ENCODE assay signal across 7 mouse cellular contexts in genomic region chrX:93832337-93832884, GRCm38 (mm10). TPM values are rescaled to one million over a fixed set of nuclear protein-coding genes. Genes with fewer than 3 reads are reported as not detected.
A peak's percentile ranks its signal among the peaks of the same experiment; 100 is the strongest.
DNase-seq lines count a peak whose midpoint lies in the region; ATAC-seq lines count a peak whose summit lies in the region.

No protein-coding gene starts in this region.

- H3K4me3 ChIP-seq in lung, embryonic 16.5 days (ENCODE audit: low read length), result peak overlapping the region; percentile 61
- H3K4me3 ChIP-seq in forebrain, embryonic 10.5 days, result peak overlapping the region; percentile 65
- H3K4me3 ChIP-seq in limb, embryonic 12.5 days (replicated peaks), result peak overlapping the region; percentile 55
- H3K4me3 ChIP-seq in stomach, embryonic 14.5 days (ENCODE audit: low read depth, low read length), result peak overlapping the region; percentile 52

- peak; percentile 5; the same call in 1 of the 2 replicates for ATAC-seq in lung, embryonic 16.5 days (ENCODE audit: low read depth)
- ATAC-seq in limb, embryonic 12.5 days (ENCODE audit: insufficient number of reproducible peaks, insufficient read depth, low FRiP score, low TSS enrichment, low read depth), result 0 out of 2 replicates have a peak, but pooled peaks have one; percentile 13
- no peak; the same call in none of the 2 replicates for ATAC-seq in stomach, embryonic 14.5 days (ENCODE audit: insufficient number of reproducible peaks, insufficient read depth, low FRiP score, low read depth)
- ATAC-seq in CD4-positive, CD25-positive, alpha-beta regulatory T cell, adult 4 months, result no peak

- no peaks in the 10 kb centered on the region for H3K27me3 ChIP-seq in lung, embryonic 16.5 days (ENCODE audit: control insufficient read depth, insufficient read depth, low read depth, low read length)
- H3K27me3 ChIP-seq in forebrain, embryonic 10.5 days (ENCODE audit: poor library complexity, severe bottlenecking), result peaks cover 12% of the 10 kb centered on the region
- no peaks in the 10 kb centered on the region for H3K27me3 ChIP-seq in limb, embryonic 12.5 days
- H3K27me3 ChIP-seq in stomach, embryonic 14.5 days (ENCODE audit: control insufficient read depth, insufficient read depth, low read length), result no peaks in the 10 kb centered on the region

- DNase-seq in lung, postnatal 4 days, result no peak
- no peak for DNase-seq in forebrain, embryonic 10.5 days (ENCODE audit: extremely low spot score, low spot score)
- no peak for DNase-seq in thymus, postnatal 14 days

- H3K9ac ChIP-seq in lung, embryonic 16.5 days (ENCODE audit: low read length), result peak overlapping the region; percentile 62
- peak overlapping the region; percentile 72; the same call in 1 of the 2 replicates for H3K9ac ChIP-seq in limb, embryonic 12.5 days (replicated peaks)
- 0 out of 2 replicates have a peak overlapping the region, but pooled peaks have one; percentile 10 for H3K9ac ChIP-seq in stomach, embryonic 14.5 days (replicated peaks; ENCODE audit: low read depth, low read length)

- H3K9me3 ChIP-seq in lung, embryonic 16.5 days (ENCODE audit: control insufficient read depth, low read length), result no peaks in the 10 kb centered on the region
- no peaks in the 10 kb centered on the region; the same call in 1 of the 2 replicates for H3K9me3 ChIP-seq in forebrain, embryonic 10.5 days
- H3K9me3 ChIP-seq in limb, embryonic 12.5 days, result no peaks in the 10 kb centered on the region
- no peaks in the 10 kb centered on the region for H3K9me3 ChIP-seq in stomach, embryonic 14.5 days (ENCODE audit: control insufficient read depth, low read depth, low read length)

- H3K27ac ChIP-seq in lung, embryonic 16.5 days (ENCODE audit: low read length), result peak overlapping the region; percentile 72
- peak overlapping the region; percentile 92 for H3K27ac ChIP-seq in forebrain, embryonic 10.5 days
- peak overlapping the region; percentile 95 for H3K27ac ChIP-seq in limb, embryonic 12.5 days
- peak overlapping the region; percentile 58; the same call in 1 of the 2 replicates for H3K27ac ChIP-seq in stomach, embryonic 14.5 days (ENCODE audit: low read length)

- peaks cover 4% of the 10 kb centered on the region; the same call in 1 of the 2 replicates for H3K4me1 ChIP-seq in lung, embryonic 16.5 days (replicated peaks; ENCODE audit: control insufficient read depth, insufficient read depth, low read length)
- peaks cover 7% of the 10 kb centered on the region for H3K4me1 ChIP-seq in forebrain, embryonic 10.5 days
- no peaks in the 10 kb centered on the region; the same call in 1 of the 2 replicates for H3K4me1 ChIP-seq in limb, embryonic 12.5 days (replicated peaks)
- H3K4me1 ChIP-seq in stomach, embryonic 14.5 days (ENCODE audit: control insufficient read depth, insufficient read depth, low read length), result 0 out of 2 replicates have a peak, but pooled peaks cover 3% of the 10 kb centered on the region

- no peaks in the 10 kb centered on the region for H3K36me3 ChIP-seq in lung, embryonic 16.5 days (ENCODE audit: control insufficient read depth, insufficient read depth, low read length)
- no peaks in the 10 kb centered on the region for H3K36me3 ChIP-seq in forebrain, embryonic 10.5 days (replicated peaks)
- no peaks in the 10 kb centered on the region for H3K36me3 ChIP-seq in limb, embryonic 12.5 days
- H3K36me3 ChIP-seq in stomach, embryonic 14.5 days (ENCODE audit: control insufficient read depth, insufficient read depth, low read length), result no peaks in the 10 kb centered on the region

- 34% methylated on average over 14 of the region's 14 CpGs for WGBS in lung, embryonic 16.5 days
- 35% methylated on average over 14 of the region's 14 CpGs for WGBS in forebrain, embryonic 10.5 days
- WGBS in limb, embryonic 12.5 days, result 36% methylated on average over 14 of the region's 14 CpGs
- WGBS in stomach, embryonic 14.5 days, result 42% methylated on average over 10 of the region's 14 CpGs

- peak overlapping the region; percentile 47 for H3K4me2 ChIP-seq in lung, embryonic 16.5 days (ENCODE audit: low read depth, low read length)
- H3K4me2 ChIP-seq in limb, embryonic 12.5 days, result peak overlapping the region; percentile 54
- peak overlapping the region; percentile 37 for H3K4me2 ChIP-seq in stomach, embryonic 14.5 days (replicated peaks; ENCODE audit: low read depth, low read length)

RNA-seq across cellular contexts. Expression of gene Pdk3, which starts 0.4 kb away (rescaled TPM):
- polyA plus RNA-seq in lung, embryonic 16.5 days (2015; fragmentation: Nextera tagmentation; extraction: Ambion mirVana), result 62.7 and 63.9 TPM in 2 replicates
- 71.8 and 76.4 TPM in 2 replicates for polyA plus RNA-seq in forebrain, embryonic 10.5 days (2016; fragmentation: Nextera tagmentation; extraction: Ambion mirVana)
- 73.0 and 77.2 TPM in 2 replicates for polyA plus RNA-seq in limb, embryonic 12.5 days (2016; fragmentation: Nextera tagmentation; extraction: Ambion mirVana)
- 52.6 and 57.4 TPM in 2 replicates for polyA plus RNA-seq in stomach, embryonic 14.5 days (2014; fragmentation: Nextera tagmentation; extraction: Ambion mirVana)
- 10 to 100 TPM; 15.6 to 18.3 TPM for polyA plus RNA-seq in CD4-positive, CD25-positive, alpha-beta regulatory T cell, adult 4 months (2017; shearing (Covaris generic))

Comparison
In these comparisons a context has a peak if more than half of its experiments do, and no peak if none do; other contexts are left out.
1. ATAC-seq: peak in lung, embryonic 16.5 days (single experiment) and limb, embryonic 12.5 days (single experiment); none in stomach, embryonic 14.5 days (single experiment) and CD4-positive, CD25-positive, alpha-beta regulatory T cell, adult 4 months (single experiment).
2. H3K9ac ChIP-seq: peak in every context shown above with its lines; median percentile 72 in limb, embryonic 12.5 days; 62 in lung, embryonic 16.5 days; 10 in stomach, embryonic 14.5 days.
3. Peak in every context shown above with its lines, with median percentiles within 50 percentile points of each other: H3K27ac ChIP-seq, H3K4me2 ChIP-seq and H3K4me3 ChIP-seq.